Mouse (Mus musculus): ENCODE results near the gene Usp15. TPM values are rescaled to one million over a fixed set of nuclear protein-coding genes. Genes with fewer than 3 reads are reported as not detected.

Gene Usp15
- polyA plus RNA-seq, 1 experiment from 2014 or later: 56.5 TPM

- Histone ChIP-seq H3K4me3 (no peak overlapping the region), H3K27ac (no peak overlapping the region), H3K9me3 (no peaks in the 10 kb centered on the region), H3K4me1 (replicated peaks) (no peaks in the 10 kb centered on the region), H3K36me3 (peaks cover 59% of the 10 kb centered on the region), H3K27me3 (ENCODE audit: insufficient read depth, poor library complexity, severe bottlenecking) (no peaks in the 10 kb centered on the region)
- DNase-seq (ENCODE audit: low spot score): no peak
- WGBS: 81% methylated on average over 7 of the region's 7 CpGs
Observed at GRCm38 (mm10) chr10:123159316-123159715, 37.5 kb downstream of the Usp15 start.

DNA sequence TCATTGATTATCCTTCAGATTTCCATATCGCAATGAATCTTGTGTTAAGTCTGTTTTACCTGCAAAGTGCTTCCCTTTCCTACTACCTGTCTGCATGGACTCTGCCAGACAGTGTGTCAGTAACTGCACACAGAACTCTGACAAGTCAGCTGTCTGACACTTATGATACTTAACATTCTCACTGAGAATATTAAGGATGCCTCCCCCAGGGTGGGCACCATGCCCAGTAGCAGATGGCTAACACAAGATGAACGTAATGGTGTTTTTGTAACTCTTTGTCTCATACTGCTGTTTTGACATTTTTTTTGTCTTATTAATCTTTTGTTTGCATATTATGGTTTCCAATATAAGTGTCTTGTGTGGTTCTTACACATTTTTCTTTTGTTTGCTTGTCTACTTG, 40.4 kb downstream of the Usp15 start:
- WGBS: 87% methylated on average over 2 of the region's 2 CpGs
- Histone ChIP-seq H3K4me1 (replicated peaks) (no peaks in the 10 kb centered on the region), H3K27ac (no peak overlapping the region), H3K36me3 (peaks cover 57% of the 10 kb centered on the region), H3K4me3 (no peak overlapping the region), H3K9me3 (no peaks in the 10 kb centered on the region), H3K27me3 (ENCODE audit: insufficient read depth, poor library complexity, severe bottlenecking) (no peaks in the 10 kb centered on the region)
- DNase-seq (ENCODE audit: low spot score): no peak

- no peaks in the 10 kb centered on the region for H3K9me3 ChIP-seq
- H3K36me3 ChIP-seq: peaks cover 62% of the 10 kb centered on the region
- DNase-seq (ENCODE audit: low spot score): no peak
- H3K4me1 ChIP-seq (replicated peaks): no peaks in the 10 kb centered on the region
- H3K27me3 ChIP-seq (ENCODE audit: insufficient read depth, poor library complexity, severe bottlenecking): no peaks in the 10 kb centered on the region
- no peak overlapping the region for H3K4me3 ChIP-seq
- no peak overlapping the region for H3K27ac ChIP-seq
- 91% methylated on average over 6 of the region's 6 CpGs for WGBS
Observed at GRCm38 (mm10) chr10:123155764-123156163, 41.0 kb downstream of the Usp15 start.

DNA sequence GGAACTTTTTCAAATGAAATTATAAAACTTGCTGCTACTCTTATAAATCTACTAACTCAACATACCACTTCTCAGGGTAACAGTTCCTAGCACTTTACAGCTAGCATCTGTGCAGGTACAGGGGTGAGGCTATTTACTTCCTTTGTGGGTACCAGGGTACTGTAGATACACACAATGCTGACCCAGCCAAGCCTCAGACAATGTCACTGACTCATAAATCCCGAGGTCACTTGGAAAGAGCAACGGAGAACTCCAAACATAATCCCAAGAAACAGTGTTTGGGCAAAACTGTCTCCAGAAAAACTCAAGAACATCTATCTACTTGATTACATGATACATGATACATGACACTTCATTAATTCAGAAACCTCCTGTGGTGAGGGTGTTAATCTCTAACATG, 43.5 kb downstream of the Usp15 start:
- H3K9me3 ChIP-seq: no peaks in the 10 kb centered on the region
- WGBS: 92% methylated on average over 2 of the region's 2 CpGs
- peaks cover 45% of the 10 kb centered on the region for H3K36me3 ChIP-seq
- H3K27ac ChIP-seq: no peak overlapping the region
- H3K27me3 ChIP-seq (ENCODE audit: insufficient read depth, poor library complexity, severe bottlenecking): no peaks in the 10 kb centered on the region
- no peaks in the 10 kb centered on the region for H3K4me1 ChIP-seq (replicated peaks)
- H3K4me3 ChIP-seq: no peak overlapping the region
- DNase-seq (ENCODE audit: low spot score): no peak

- H3K4me1 ChIP-seq (replicated peaks): no peaks in the 10 kb centered on the region
- 74% methylated on average over 4 of the region's 4 CpGs for WGBS
- H3K9me3 ChIP-seq: no peaks in the 10 kb centered on the region
- no peak for DNase-seq (ENCODE audit: low spot score)
- H3K36me3 ChIP-seq: peaks cover 45% of the 10 kb centered on the region
- H3K27me3 ChIP-seq (ENCODE audit: insufficient read depth, poor library complexity, severe bottlenecking): no peaks in the 10 kb centered on the region
- H3K4me3 ChIP-seq: no peak overlapping the region
- H3K27ac ChIP-seq: no peak overlapping the region
Observed at GRCm38 (mm10) chr10:123148025-123148814, 48.6 kb downstream of the Usp15 start.

- 79% methylated on average over 6 of the region's 6 CpGs for WGBS
- no peak for DNase-seq (ENCODE audit: low spot score)
- H3K36me3 ChIP-seq: peaks cover 49% of the 10 kb centered on the region
Observed at GRCm38 (mm10) chr10:123147180-123147579, 49.6 kb downstream of the Usp15 start.

GRCm38 (mm10) chr10:123146349-123146748, 50.4 kb downstream of the Usp15 start:
- no peaks in the 10 kb centered on the region for H3K9me3 ChIP-seq
- no peak overlapping the region for H3K27ac ChIP-seq
- DNase-seq (ENCODE audit: low spot score): no peak
- 88% methylated on average over 2 of the region's 2 CpGs for WGBS
- H3K4me1 ChIP-seq (replicated peaks): no peaks in the 10 kb centered on the region
- H3K4me3 ChIP-seq: no peak overlapping the region
- H3K36me3 ChIP-seq: peaks cover 44% of the 10 kb centered on the region
- H3K27me3 ChIP-seq (ENCODE audit: insufficient read depth, poor library complexity, severe bottlenecking): no peaks in the 10 kb centered on the region

More at GRCm38 (mm10) chr10:123147180-123147579, 49.6 kb downstream of the Usp15 start:
- H3K9me3 ChIP-seq: no peaks in the 10 kb centered on the region
- no peaks in the 10 kb centered on the region for H3K4me1 ChIP-seq (replicated peaks)
- no peak overlapping the region for H3K4me3 ChIP-seq
- no peak overlapping the region for H3K27ac ChIP-seq
- no peaks in the 10 kb centered on the region for H3K27me3 ChIP-seq (ENCODE audit: insufficient read depth, poor library complexity, severe bottlenecking)

DNA sequence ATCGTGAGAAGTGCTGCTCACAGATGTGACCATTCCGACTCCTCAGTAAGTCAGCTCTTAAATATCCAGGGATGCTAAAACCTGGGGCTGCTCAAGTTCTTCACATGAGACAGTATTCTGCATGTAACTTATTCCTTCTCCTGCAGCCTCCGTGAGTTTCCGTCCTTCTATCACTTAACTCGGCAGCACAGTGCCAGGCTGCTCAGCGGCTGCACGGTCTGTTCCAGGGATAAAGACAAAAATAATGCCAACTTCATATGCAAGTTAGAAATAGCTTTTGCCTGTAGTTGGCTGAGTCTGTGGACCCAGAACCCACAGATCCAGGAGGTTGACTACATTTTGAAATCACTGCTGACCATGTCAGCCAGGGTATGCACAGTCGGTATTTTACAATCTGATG, 52.5 kb downstream of the Usp15 start:
- Histone ChIP-seq H3K36me3 (peaks cover 58% of the 10 kb centered on the region), H3K27me3 (ENCODE audit: insufficient read depth, poor library complexity, severe bottlenecking) (no peaks in the 10 kb centered on the region), H3K9me3 (no peaks in the 10 kb centered on the region), H3K4me3 (no peak overlapping the region), H3K4me1 (replicated peaks) (no peaks in the 10 kb centered on the region), H3K27ac (no peak overlapping the region)
- no peak for DNase-seq (ENCODE audit: low spot score)
- 96% methylated on average over 8 of the region's 8 CpGs for WGBS

- Histone ChIP-seq H3K36me3 (peaks cover 59% of the 10 kb centered on the region), H3K4me1 (replicated peaks) (no peaks in the 10 kb centered on the region), H3K27me3 (ENCODE audit: insufficient read depth, poor library complexity, severe bottlenecking) (no peaks in the 10 kb centered on the region), H3K4me3 (no peak overlapping the region), H3K27ac (no peak overlapping the region), H3K9me3 (no peaks in the 10 kb centered on the region)
- DNase-seq (ENCODE audit: low spot score): no peak
- WGBS: 95% methylated on average over 5 of the region's 5 CpGs
Observed at GRCm38 (mm10) chr10:123142395-123143050, 54.3 kb downstream of the Usp15 start.

- no peaks in the 10 kb centered on the region for H3K9me3 ChIP-seq
- H3K27ac ChIP-seq: no peak overlapping the region
- WGBS: 79% methylated on average over 10 of the region's 10 CpGs
- no peaks in the 10 kb centered on the region for H3K27me3 ChIP-seq (ENCODE audit: insufficient read depth, poor library complexity, severe bottlenecking)
- H3K36me3 ChIP-seq: peaks cover 48% of the 10 kb centered on the region
- no peaks in the 10 kb centered on the region for H3K4me1 ChIP-seq (replicated peaks)
- H3K4me3 ChIP-seq: no peak overlapping the region
- DNase-seq (ENCODE audit: low spot score): no peak
Observed at GRCm38 (mm10) chr10:123135818-123136217, 61.0 kb downstream of the Usp15 start.

GRCm38 (mm10) chr10:123131487-123131886, 65.3 kb downstream of the Usp15 start:
- no peak for DNase-seq (ENCODE audit: low spot score)
- Histone ChIP-seq H3K4me1 (replicated peaks) (no peaks in the 10 kb centered on the region), H3K27me3 (ENCODE audit: insufficient read depth, poor library complexity, severe bottlenecking) (no peaks in the 10 kb centered on the region), H3K9me3 (no peaks in the 10 kb centered on the region), H3K4me3 (no peak overlapping the region), H3K27ac (no peak overlapping the region), H3K36me3 (peaks cover 66% of the 10 kb centered on the region)
- 97% methylated on average over 10 of the region's 10 CpGs for WGBS

GRCm38 (mm10) chr10:123120666-123121392, 76.0 kb downstream of the Usp15 start:
- Histone ChIP-seq H3K4me1 (replicated peaks) (no peaks in the 10 kb centered on the region), H3K27me3 (ENCODE audit: insufficient read depth, poor library complexity, severe bottlenecking) (no peaks in the 10 kb centered on the region), H3K4me3 (no peak overlapping the region), H3K36me3 (peaks cover 98% of the 10 kb centered on the region), H3K27ac (no peak overlapping the region), H3K9me3 (no peaks in the 10 kb centered on the region)
- 96% methylated on average over 14 of the region's 14 CpGs for WGBS
- no peak for DNase-seq (ENCODE audit: low spot score)

- WGBS: 91% methylated on average over 14 of the region's 14 CpGs
- DNase-seq (ENCODE audit: low spot score): no peak
- H3K4me1 ChIP-seq (replicated peaks): no peaks in the 10 kb centered on the region
- H3K36me3 ChIP-seq: peaks cover 91% of the 10 kb centered on the region
- no peaks in the 10 kb centered on the region for H3K9me3 ChIP-seq
- no peak overlapping the region for H3K4me3 ChIP-seq
- H3K27ac ChIP-seq: no peak overlapping the region
- no peaks in the 10 kb centered on the region for H3K27me3 ChIP-seq (ENCODE audit: insufficient read depth, poor library complexity, severe bottlenecking)
Observed at GRCm38 (mm10) chr10:123116861-123117260, 79.9 kb downstream of the Usp15 start.

Data from hindbrain, embryonic 10.5 days (tissue).